Mouse (Mus musculus) adrenal gland, postnatal 36 days (tissue): ENCODE measurements around the gene Trpm1. TPM values are rescaled to one million over a fixed set of nuclear protein-coding genes. Genes with fewer than 3 reads are reported as not detected.

Experiments used
- DNase-seq, 2 experiments: peaks; one replicate each; pipeline ENCODE4 v3.0.0; 2021; ENCODE audit warnings: mixed read lengths in 1 of 2
- total RNA-seq, 2 experiments: library from RNA; stranded (reverse); gene quantifications; 2 replicates each; pipeline ENCODE4 v1.2.3; 2021

The Trpm1 gene
- total RNA-seq, 2 experiments from 2014 or later = not detected

- no peak for DNase-seq
Measured at GRCm38 (mm10) chr7:64234310-64234820, 80.7 kb downstream of the Trpm1 start.

GRCm38 (mm10) chr7:64236521-64236920 is 82.9 kb downstream of the Trpm1 start:
- DNase-seq = no peak

GRCm38 (mm10) chr7:64237747-64238146 is 84.1 kb downstream of the Trpm1 start:
- no peak for DNase-seq

GRCm38 (mm10) chr7:64238410-64239086 is 84.9 kb downstream of the Trpm1 start:
- no peak for DNase-seq

GRCm38 (mm10) chr7:64239138-64239805 is 85.6 kb downstream of the Trpm1 start:
- DNase-seq = no peak

GRCm38 (mm10) chr7:64239806-64240315 is 86.2 kb downstream of the Trpm1 start:
- DNase-seq = no peak

- no peak for DNase-seq
Measured at GRCm38 (mm10) chr7:64242424-64242823, 88.8 kb downstream of the Trpm1 start.

GRCm38 (mm10) chr7:64244371-64244770 is 90.7 kb downstream of the Trpm1 start:
- no peak for DNase-seq

- no peak for DNase-seq
Measured at GRCm38 (mm10) chr7:64246713-64247112, 93.1 kb downstream of the Trpm1 start.

GRCm38 (mm10) chr7:64248352-64248751 is 94.7 kb downstream of the Trpm1 start:
- no peak for DNase-seq

- no peak for DNase-seq
Measured at GRCm38 (mm10) chr7:64249715-64250114, 96.1 kb downstream of the Trpm1 start.

- DNase-seq = no peak
Measured at GRCm38 (mm10) chr7:64250417-64250816, 96.8 kb downstream of the Trpm1 start.

GRCm38 (mm10) chr7:64253736-64254135 is 100.1 kb downstream of the Trpm1 start:
- peak in 1 of 2 experiments; percentile 6 for DNase-seq

- no peak for DNase-seq
Measured at GRCm38 (mm10) chr7:64265502-64266279, 112.1 kb downstream of the Trpm1 start.

- no peak for DNase-seq
Measured at GRCm38 (mm10) chr7:64266587-64266986, 113.0 kb downstream of the Trpm1 start.

GRCm38 (mm10) chr7:64271926-64272325 is 118.3 kb downstream of the Trpm1 start:
- no peak for DNase-seq

GRCm38 (mm10) chr7:64275518-64275917 is 121.9 kb downstream of the Trpm1 start:
- no peak for DNase-seq

GRCm38 (mm10) chr7:64276921-64277320 is 123.3 kb downstream of the Trpm1 start:
- DNase-seq = peak; percentile 64 to 67

- peak; percentile 32 to 35 for DNase-seq
Measured at GRCm38 (mm10) chr7:64278526-64278925, 124.9 kb downstream of the Trpm1 start.

- DNase-seq = no peak
Measured at GRCm38 (mm10) chr7:64279548-64279947, 125.9 kb downstream of the Trpm1 start.

- no peak for DNase-seq
Measured at GRCm38 (mm10) chr7:64286566-64286965, 132.9 kb downstream of the Trpm1 start.

- DNase-seq = peak; percentile 99
Measured at GRCm38 (mm10) chr7:64287414-64288091, 133.9 kb downstream of the Trpm1 start, which contains the start of gene Mtmr10. Gene Mtmr10, plus strand, starts transcription at chr7:64287653.
